Comparison of ENCODE assay signal across 7 mouse cellular contexts in genomic region chr11:119053257-119053670, GRCm38 (mm10). TPM values are rescaled to one million over a fixed set of nuclear protein-coding genes. Genes with fewer than 3 reads are reported as not detected.
DNase-seq lines count a peak whose midpoint lies in the region; ATAC-seq and TF ChIP-seq lines count a peak whose summit lies in the region.

No protein-coding gene starts in this region.

- TF ChIP-seq POLR2A in small intestine, adult 2 months (IDR thresholded peaks at IDR 0.05; ENCODE audit: low read depth, low read length): no peak; the same call in 1 of the 2 replicates

- TF ChIP-seq CTCF in small intestine, adult 2 months (IDR thresholded peaks at IDR 0.05; ENCODE audit: extremely low read depth, insufficient read length, insufficient replicate concordance, low read depth, low read length): 0 out of 2 replicates have a peak, but pooled peaks have one; percentile 13

- H3K9me3 ChIP-seq in hindbrain, embryonic 16.5 days (ENCODE audit: control insufficient read depth, low read length): no peaks in the 10 kb centered on the region

- under 1% methylated on average over 25 of the region's 42 CpGs for WGBS in hindbrain, embryonic 16.5 days
- 1% methylated on average over 42 of the region's 42 CpGs for WGBS in small intestine, adult 2 months

- H3K27me3 ChIP-seq in hindbrain, embryonic 16.5 days (replicated peaks; ENCODE audit: control insufficient read depth, insufficient read depth, low read length): peaks cover 27% of the 10 kb centered on the region
- H3K27me3 ChIP-seq in small intestine, adult 2 months (ENCODE audit: control insufficient read depth, insufficient read depth, low read length): peaks cover 51% of the 10 kb centered on the region

- intact Hi-C loops in left cerebral cortex, postnatal 36 days (cut with DNase I): loop anchor here (5.0 kb wide), 1 partner anchor 134 kb away; no protein-coding TSS in a partner anchor

- H3K4me3 ChIP-seq in hindbrain, embryonic 16.5 days (ENCODE audit: low read length): peak overlapping the region; percentile 39
- peak overlapping the region; percentile 64 for H3K4me3 ChIP-seq in small intestine, adult 2 months (ENCODE audit: low read depth, low read length)

- H3K4me2 ChIP-seq in hindbrain, embryonic 16.5 days (ENCODE audit: low read length): peak overlapping the region; percentile 97

- H3K36me3 ChIP-seq in hindbrain, embryonic 16.5 days (ENCODE audit: control insufficient read depth, insufficient read depth, low read length): no peaks in the 10 kb centered on the region
- H3K36me3 ChIP-seq in small intestine, adult 2 months (ENCODE audit: control insufficient read depth, insufficient read depth, low read length): no peaks in the 10 kb centered on the region

- peak; percentile 93 for DNase-seq in MN1 (ENCODE audit: low spot score)
- peak; percentile 92 for DNase-seq in brain, embryonic 18.5 days (ENCODE audit: low read depth, low spot score)
- peak; percentile 86 to 88 for DNase-seq in left cerebral cortex, postnatal 36 days (ENCODE audit: low spot score in 2 of 2)
- peak; percentile 95 for DNase-seq in mesoderm, embryonic 11.5 days (ENCODE audit: low read depth, low spot score)

- peak; percentile 76; the same call in 1 of the 2 replicates for ATAC-seq in frontal cortex, adult (ENCODE audit: low TSS enrichment)
- peak; percentile 92 for ATAC-seq in hindbrain, embryonic 16.5 days

- H3K27ac ChIP-seq in hindbrain, embryonic 16.5 days (ENCODE audit: low read depth, low read length): peak overlapping the region; percentile 93
- peak overlapping the region; percentile 89 for H3K27ac ChIP-seq in small intestine, adult 2 months (ENCODE audit: insufficient read depth, low read depth, low read length)

- H3K9ac ChIP-seq in hindbrain, embryonic 16.5 days (ENCODE audit: low read depth, low read length): peak overlapping the region; percentile 67

- peaks cover 45% of the 10 kb centered on the region for H3K4me1 ChIP-seq in hindbrain, embryonic 16.5 days (ENCODE audit: control insufficient read depth, insufficient read depth, low read depth, low read length)
- peaks cover 44% of the 10 kb centered on the region for H3K4me1 ChIP-seq in small intestine, adult 2 months (ENCODE audit: control insufficient read depth, insufficient read depth, insufficient read length, low read length)

RNA-seq across cellular contexts. Expression of gene Cbx8, which starts 12.5 kb away (rescaled TPM):
- 8.5 and 9.5 TPM in 2 replicates for polyA plus RNA-seq in hindbrain, embryonic 16.5 days (2015; fragmentation: Nextera tagmentation; extraction: Ambion mirVana)
- total RNA-seq in left cerebral cortex, postnatal 36 days (2021): 10 to 100 TPM; 12.3 to 16.0 TPM
- 4.4 and 4.7 TPM in 2 replicates for polyA plus RNA-seq in small intestine, adult 2 months (2012; rRNA removed)

RNA-seq across cellular contexts. Expression of gene Cbx2, which starts 30.5 kb away (rescaled TPM):
- 10.7 and 14.0 TPM in 2 replicates for polyA plus RNA-seq in hindbrain, embryonic 16.5 days (2015; fragmentation: Nextera tagmentation; extraction: Ambion mirVana)
- total RNA-seq in left cerebral cortex, postnatal 36 days (2021): 1 to 10 TPM; 2.6 to 2.7 TPM
- 1.6 and 3.1 TPM in 2 replicates for polyA plus RNA-seq in small intestine, adult 2 months (2012; rRNA removed)

RNA-seq across cellular contexts. Expression of gene Cbx4, which starts 32.8 kb away (rescaled TPM):
- 23.4 and 24.8 TPM in 2 replicates for polyA plus RNA-seq in hindbrain, embryonic 16.5 days (2015; fragmentation: Nextera tagmentation; extraction: Ambion mirVana)
- total RNA-seq in left cerebral cortex, postnatal 36 days (2021): 10 to 100 TPM; 60.9 to 68.6 TPM
- 4.2 and 7.6 TPM in 2 replicates for polyA plus RNA-seq in small intestine, adult 2 months (2012; rRNA removed)

Comparison
In these comparisons a context has a peak if more than half of its experiments do, and no peak if none do; other contexts are left out.
1. Peak in every context shown above with its lines: DNase-seq, ATAC-seq, H3K4me3 ChIP-seq and H3K27ac ChIP-seq.